Mouse (Mus musculus) stomach, postnatal 0 days (tissue): ENCODE measurements at regions not wholly inside any gene's neighbourhood (a gene's known extent, or its start where the extent isn't known, plus 50 kb on each side); places are given as distances from the start of the nearest gene placed in this dataset.

Experiments
- CTCF ChIP-seq: IDR thresholded peaks from 2 replicates; pipeline ENCODE4 v1.5.1; 2016; ENCODE audit warnings: antibody characterized with exemption, low read depth, mild to moderate bottlenecking, moderate library complexity
- EP300 ChIP-seq: optimal IDR thresholded peaks from 2 replicates; pipeline ENCODE3; 2016; ENCODE audit warnings: antibody characterized with exemption

GRCm38 (mm10) chr2:71656611-71657244, 88.7 kb upstream of the Itga6 start:
- TF ChIP-seq CTCF (no peak), EP300 (no peak)
